Mouse (Mus musculus) T-helper 2 cell (primary cell): ENCODE data around the gene Psmb8.

ENCODE experiments used
- in situ Hi-C: fragments of 300-600 bp; cut with MboI, MseI; formaldehyde crosslinking; loops from one replicate; pipeline ENCODE4 v1.15.1; 2025; ENCODE audit warnings: high pct_unique_total_duplicates

Psmb8 gene

DNA sequence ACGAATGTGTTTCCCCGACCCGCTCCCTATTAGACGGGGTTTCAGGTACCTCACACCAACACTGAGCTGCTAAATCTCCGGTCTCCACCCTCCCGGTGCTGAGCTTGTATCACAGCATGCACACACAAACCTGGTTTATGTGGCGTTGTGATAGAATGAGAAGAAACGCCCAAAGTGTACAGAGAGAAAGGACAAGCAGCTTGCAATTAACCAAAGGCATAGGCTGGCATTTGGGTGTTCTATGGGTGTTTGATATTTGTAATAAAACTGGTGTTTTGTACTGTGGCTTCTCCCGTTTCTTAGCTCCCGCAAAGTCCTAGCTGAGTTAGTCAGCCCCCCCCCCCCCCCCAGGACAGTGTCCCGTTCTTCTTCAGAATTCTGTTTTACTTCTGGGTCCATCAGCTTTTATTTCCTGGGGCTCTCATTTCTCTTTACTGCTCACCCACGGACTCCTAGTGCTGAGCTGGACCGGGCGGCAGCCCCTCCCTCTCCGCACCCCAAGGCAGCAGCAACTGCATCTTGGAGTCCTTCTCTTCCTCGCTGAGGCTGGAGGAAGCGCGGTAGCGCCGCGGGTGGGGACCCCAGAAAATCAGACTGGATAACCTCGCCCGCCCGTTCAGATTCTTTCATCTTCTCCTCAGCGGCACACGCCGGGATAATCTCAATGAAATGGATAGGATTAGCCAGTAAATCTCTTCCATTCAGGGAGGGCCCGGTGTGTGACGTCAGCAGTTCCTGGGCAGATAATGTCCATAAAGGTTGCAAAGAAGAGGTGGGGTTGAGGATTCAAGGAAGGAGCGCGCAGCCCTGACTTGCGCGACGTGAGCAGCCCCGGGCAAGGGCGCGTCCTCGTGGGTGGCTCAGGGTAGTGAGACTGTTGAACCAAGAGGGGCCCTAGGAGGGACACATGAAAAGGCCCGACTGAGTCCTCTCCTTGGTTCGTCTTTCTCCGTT, at the start of gene Psmb8:
Gene Psmb8 (plus strand): TSS at position 781 of the 954 bp plus-strand sequence.
- in situ Hi-C loops = loop anchor here (10.0 kb wide), 2 partner anchors 242 to 512 kb away; partner anchors contain the start of genes B3galt4, Hnrnpm, Rps18 and Vps52

DNA sequence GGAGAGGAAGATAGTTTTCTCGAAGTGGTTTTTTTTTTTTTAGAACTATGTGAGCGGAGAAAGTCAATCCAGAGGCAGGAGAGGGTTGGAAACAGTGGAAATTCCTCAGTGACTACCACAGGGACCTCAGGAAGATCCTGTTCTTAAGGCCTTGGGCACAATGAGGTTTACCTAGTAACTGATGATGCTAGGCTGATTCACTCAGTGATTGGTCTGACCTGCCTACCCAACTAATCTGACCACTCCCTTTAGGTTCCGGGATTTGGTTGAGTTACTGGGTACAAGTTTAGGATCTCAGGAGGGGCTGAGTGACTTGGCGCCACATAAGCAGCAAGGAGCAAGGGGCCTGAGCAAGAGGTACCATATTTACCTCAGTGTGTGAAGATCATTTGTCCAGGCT, 44.6 kb upstream of the Psmb8 start, which contains the start of gene H2-DMb1:
Gene H2-DMb1 (plus strand): TSS at position 150 of the 400 bp plus-strand sequence.
- in situ Hi-C loops = no loop called here

DNA sequence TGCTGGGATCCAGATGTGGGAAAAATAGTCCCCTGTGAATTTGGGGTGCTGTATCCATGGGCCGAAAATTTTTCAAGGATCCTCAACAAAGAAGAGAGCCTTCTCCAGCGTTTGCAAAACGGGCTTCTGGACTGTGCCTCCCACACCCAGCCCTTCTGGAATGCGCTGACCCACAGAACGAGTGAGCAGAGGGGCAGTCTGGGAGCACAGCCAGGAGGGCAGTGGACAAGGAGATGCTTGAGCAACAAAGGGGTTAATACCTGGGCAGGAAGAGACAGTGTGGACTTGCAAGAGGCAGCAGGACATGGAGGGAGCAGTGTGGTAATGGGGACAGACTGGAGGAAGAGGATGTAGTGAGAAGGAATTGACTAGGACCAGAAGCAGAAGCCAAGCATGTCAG, 42.0 kb upstream of the Psmb8 start:
- in situ Hi-C loops = no loop called here

DNA sequence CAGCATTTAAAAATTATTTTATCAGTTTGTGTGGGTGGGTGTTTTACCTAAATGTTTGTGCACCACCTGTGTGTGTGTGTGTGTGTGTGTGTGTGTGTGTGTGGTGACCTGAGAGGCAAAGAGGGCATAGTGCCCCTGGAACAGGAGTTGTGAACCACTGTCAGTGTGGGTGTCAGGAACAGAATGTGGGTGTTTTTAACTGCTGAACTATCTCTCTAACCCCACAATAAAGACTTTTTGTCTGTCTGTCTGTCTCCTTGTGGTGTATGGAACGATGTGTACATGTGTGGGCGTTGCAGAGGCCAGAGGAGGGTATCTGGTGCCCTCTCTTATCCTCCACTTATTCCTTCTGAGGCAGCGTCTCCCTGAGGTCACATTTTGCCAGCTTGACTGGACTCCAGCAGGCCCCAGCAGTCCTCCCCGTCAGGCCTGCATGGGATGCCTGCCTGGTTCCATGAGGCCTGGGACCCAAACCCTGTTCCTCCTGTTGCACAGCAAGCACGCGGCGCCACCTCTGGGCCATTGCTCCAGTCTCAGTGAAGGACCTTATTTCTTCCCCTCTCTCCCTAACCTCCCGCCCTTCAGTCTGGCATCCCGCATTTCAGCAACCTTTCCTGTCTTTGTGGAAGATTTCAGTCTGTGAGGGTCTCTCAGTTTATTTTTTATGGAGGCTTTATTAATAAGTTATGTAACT, 33.2 kb upstream of the Psmb8 start:
- in situ Hi-C loops = loop anchor here (5.0 kb wide), 1 partner anchor 72 kb away; the partner anchor contains the start of gene H2-Oa

DNA sequence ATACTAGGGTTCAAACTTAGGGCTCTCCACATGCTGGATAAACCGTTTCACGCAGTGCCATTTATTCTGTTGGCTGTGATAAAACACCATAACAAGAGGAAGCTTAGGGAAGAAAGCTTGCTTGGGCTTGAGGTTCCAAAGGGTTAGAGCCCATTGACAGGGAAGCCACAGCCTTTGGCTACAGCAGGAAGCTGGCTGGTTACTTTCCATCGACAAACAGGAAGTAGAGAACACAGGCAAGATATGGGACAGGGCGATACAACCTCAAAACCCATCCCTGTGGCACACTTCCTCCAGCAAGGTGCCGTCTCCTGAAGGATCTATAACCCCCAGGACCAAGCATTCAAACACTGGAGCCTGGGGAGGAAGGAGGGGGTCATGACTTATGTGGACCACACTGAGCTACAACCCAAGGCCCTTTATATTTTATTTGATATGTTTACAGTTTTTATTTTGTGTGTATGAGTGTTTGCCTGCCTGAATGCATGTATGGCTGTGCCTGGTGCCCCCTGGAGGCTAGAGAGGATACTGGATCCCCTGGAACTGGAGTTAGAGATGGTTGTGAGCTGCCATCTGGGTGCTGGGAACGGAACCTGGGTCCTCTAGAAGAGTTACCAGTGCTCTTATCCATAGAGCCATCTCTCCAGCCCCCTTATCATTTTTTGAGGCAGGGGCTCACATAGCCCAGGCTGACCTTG, 32.3 kb upstream of the Psmb8 start:
- in situ Hi-C loops = loop anchor here (5.0 kb wide), 1 partner anchor 33 kb away; no protein-coding TSS in a partner anchor

DNA sequence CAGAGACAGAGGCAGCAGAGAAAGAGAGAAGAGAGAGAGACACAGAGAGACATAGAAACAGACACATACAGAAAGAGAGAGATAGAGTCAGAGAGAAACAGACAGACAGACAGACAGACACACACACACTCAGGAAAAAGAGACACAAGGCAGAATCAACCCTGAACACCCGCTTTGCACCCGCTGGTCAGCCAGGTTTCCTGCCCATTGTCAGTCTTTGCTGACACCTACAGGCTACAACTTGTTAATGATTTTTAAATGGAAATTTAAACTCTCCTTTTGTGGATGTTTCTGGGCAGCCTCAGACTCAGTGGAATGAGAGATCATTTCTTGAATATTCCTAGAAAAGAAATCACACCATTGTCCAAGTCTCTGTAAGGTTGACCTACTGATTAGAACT, 28.2 kb upstream of the Psmb8 start:
- in situ Hi-C loops = loop anchor here (5.0 kb wide), 1 partner anchor 37 kb away; no protein-coding TSS in a partner anchor

DNA sequence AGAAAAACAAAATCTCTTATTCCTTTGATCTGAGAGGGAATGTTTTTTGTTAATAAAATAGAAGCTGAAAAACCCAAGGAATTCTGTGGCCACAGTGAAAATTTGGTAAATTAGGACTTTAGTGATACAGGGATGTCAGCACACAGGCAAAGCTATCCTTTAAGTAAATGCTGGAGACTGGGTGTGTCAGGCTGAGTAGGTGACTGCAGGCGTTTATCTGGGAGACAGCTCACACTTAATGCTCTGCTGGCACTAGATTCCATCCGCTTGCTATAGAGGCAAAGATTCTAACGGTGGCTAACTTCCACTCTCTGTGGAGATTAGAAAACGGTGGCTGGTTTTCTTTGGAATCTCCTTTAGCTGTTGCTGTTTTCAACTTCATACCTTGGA, 27.0 kb upstream of the Psmb8 start:
- in situ Hi-C loops = loop anchor here (5.0 kb wide), 1 partner anchor 47 kb away; no protein-coding TSS in a partner anchor

DNA sequence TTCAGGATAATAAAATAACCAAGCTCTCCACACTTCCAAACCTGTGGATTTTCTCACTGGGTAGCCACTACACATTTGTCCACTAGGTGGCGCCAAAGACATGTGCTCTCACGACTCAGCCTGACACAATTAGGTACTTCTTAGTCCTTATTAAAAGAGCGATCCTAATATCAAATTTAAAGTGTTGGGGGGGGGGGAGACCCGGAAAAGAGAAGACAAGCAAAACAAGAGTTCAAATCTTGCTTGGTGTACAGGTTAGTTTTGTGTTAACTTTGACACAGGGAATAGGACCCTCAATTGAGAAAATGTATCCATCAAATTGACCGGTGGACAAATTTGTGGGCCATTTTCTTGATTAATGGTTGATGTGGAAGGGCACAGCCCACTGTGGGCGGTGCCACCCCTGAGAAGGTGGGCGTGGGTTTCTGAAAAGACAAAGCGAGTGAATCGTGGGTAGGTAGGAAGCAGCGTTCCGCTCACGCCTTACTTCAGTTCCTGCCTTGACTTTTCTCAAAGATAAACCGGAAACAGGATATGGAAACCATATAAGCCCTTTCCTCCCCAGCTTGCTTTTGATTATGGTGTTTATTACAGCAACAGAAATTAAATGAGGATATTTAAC, 26.5 kb upstream of the Psmb8 start:
- in situ Hi-C loops = loop anchor here (5.0 kb wide), 1 partner anchor 46 kb away; no protein-coding TSS in a partner anchor

DNA sequence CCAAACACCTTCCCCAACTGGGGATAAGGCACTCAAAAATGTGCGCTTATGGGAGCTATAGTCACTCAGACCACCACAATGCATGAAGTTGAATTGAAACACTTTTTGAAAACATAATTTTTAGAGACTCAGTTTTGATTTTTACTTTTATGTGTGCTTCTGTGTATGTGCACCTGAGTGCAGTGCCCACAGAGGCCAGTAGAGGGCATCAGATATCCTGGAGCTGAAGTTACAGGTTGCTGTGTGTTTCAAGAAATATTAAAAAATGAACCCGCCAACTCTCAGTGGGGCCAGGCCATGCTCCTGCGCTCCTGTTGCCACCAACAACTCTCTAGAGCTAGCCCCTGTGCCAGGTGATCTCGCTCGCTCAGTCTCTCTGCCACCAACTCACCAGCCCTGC, 25.0 kb upstream of the Psmb8 start:
- in situ Hi-C loops = loop anchor here (5.0 kb wide), 1 partner anchor 45 kb away; no protein-coding TSS in a partner anchor

DNA sequence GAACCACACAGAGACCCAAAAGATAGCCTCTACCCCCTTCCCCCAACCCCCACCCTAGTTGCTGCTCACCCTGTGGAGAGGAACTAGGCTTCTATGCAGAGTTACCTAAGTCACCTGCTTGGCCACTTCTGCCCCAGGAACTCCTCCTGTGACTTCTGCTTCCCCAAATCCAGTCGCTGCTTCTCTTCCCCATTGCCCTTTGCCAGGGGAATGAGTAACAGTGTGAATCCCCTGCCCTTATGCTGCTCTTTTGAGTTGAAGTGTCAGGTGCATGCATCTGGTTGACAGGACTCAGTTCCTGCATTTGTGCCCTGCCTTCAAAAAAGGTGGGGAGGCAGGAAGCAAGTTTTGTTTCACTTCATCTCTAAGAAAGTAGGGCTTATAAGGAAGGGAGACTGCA, 23.4 kb upstream of the Psmb8 start:
- in situ Hi-C loops = loop anchor here (5.0 kb wide), 1 partner anchor 43 kb away; no protein-coding TSS in a partner anchor

DNA sequence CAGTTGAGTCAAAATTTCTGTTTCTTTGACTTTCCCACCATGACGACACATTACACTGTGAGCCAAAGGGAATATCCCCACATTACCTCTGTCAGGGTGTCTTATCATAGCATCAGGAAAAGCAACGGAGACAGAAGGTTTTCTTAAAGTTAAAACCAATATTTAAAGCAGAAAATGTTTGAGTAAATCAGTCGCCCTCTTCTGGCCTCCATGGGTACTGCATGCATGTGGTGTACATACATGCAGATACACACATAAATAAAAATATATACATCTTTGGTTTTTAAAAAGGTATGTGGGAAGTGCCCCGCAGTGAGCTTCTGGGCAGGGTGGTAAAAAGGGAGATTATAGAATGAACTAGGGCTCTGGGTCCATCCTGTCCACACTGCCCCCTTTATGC, 20.3 kb upstream of the Psmb8 start:
- in situ Hi-C loops = no loop called here

DNA sequence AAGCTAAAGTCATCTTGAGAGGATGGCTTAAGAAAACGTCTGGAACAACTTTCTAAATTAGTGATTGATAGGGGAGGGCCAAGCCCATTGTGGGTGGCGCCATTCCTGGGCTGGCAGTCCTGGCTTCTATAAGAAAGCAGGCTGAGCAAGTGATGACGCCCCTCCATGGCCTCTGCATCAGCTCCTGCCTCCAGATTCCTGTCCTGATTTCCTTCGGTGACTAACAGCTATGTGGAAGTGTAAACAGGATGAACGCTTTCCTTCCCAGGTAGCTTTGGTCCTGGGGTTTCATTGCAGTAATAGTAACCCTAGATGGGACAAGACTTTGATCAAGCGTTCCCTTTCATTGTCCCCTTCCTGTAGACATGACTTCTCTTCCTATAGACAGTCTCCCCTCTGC, 18.5 kb upstream of the Psmb8 start:
- in situ Hi-C loops = no loop called here

DNA sequence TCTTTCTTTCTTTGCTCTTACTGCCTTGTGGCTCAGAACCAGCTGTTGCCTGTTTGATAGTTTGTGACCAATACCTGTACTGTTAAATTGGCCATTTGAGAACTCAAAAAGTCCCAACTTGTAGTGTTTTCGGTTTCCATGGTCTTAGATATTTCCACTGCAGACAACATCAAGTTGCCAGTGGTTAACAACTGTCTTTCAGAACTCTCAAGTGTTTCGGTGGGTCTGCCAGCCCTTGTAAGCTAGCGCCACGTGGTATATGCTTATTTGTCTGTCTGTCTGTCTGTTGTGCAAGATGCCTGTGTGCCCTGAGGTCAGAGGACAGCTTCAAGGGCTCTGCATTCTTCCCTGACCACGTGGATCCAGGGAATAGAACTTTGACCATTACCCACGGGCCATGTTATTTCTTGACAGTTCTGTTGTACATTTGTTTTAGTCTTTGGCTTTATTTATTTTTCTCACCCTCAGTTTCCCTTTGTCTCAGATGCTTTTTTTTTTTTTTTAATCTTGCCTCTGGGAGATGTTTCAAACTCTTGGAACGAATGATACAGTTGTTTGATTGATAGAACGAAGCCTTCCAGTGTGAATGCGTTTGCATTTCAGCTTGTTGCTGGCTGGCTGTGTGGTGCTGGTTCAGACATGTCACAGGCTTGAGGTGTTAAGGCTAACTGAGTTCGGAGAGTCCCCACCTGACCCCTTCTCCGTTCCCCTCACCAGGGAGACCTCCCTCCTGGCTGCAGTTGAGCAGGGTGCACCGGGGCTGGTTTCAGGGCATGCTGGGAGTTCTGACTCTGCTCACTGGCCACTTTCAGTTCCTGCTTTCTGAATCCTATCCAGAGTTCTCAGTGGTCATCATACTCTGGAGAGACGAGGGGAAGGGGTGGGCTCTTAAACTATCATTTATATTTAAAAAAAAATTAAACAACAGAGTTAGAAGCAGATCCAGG, 17.3 kb upstream of the Psmb8 start:
- in situ Hi-C loops = no loop called here

DNA sequence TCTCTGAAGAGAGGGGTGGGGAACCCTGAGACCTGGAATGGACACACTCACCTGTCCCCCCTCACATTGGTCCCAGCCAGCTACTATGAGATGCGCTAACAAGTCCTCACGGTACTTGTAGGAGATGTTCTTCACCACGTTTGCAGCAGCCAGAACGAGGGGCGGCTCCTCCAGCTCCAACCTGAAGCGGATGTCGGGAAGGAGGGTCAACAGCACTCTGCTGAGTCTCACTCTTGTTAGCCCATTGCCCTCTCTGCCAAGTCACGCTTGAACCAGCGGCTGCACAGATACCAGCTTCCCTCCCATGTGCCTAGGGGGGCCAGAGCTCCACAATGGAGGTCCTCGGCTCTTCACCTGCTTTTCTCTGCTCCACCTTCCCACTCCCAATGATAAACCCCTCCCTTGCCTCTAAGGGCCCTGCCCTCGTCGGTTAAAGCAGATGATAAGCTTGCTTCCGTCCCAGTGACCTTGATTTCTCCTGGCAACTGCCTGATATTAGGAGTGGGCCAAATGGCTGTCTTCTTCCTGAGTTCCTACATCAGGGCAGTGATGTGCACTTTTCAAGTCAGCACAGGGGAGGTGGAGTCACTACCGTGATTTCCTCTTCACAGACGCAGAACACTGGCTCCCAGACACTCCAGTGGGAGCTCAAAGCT, 13.8 kb upstream of the Psmb8 start:
- in situ Hi-C loops = no loop called here

DNA sequence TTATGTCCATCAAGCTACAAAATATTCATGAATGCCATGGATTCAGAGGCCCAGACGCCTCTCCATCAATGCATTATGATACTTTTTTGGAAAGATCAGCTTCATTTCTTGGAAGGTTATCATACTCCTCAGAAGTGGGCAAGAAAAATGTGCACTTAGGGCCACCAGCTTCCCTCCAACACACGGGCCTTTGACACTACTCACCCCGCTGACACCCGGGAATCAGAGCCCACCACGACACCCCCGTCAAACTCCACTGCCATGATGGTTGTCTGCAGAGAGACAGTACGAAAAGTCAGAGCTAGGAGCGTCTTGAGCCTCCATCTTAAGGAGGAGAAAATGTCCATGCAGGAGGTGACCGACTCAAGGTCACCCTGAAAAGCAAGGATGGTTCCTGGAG, 12.0 kb upstream of the Psmb8 start:
- in situ Hi-C loops = no loop called here

DNA sequence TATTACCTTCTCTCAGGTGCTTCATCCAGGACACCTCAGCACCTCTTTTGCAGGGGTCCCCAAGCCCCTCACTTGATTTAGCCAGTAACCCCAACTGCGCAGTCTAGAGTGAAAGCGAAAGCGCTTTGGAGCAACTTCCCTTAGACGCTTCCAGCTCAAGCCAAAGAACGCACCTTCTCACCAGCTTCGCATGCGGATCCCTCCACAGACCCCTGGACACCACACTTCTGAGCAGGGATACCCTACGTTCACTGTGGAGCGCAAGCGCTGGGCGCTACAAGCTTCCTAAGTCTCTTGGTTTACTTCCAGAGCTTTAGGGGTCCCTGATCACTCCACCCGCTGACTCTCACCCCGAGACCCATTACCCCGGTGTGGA, 10.6 kb upstream of the Psmb8 start:
- in situ Hi-C loops = no loop called here

DNA sequence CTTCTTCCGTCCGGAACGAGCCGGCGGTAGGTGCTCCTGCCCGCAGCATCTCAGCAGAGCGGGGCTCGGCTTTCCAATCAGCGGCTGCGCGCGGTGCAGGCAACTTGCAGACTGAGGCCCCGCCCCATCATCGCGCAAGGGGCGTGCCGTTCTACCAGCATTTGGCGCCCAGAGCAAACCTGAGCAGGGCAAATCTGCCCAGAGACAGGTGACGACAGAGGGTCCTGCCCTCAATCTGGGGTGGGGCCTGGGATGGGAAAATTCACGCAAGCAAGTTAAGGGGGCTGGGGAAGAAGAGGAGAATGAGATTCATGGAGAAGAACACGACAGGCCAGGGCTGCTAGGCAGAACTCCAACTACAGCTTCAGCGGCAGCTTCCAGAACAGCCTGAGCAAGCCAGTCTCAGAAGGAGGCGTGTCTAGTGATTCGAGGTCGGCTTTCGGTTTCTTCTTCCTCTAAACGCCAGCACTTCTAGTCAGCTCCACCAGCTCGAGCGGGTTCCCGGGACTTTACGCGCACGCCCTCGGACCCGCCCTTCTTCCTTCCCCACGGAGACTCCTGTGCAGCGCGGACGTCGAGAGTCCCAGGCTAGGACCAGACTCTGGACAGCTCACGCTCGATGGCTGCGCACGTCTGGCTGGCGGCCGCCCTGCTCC, 10.1 kb upstream of the Psmb8 start, which contains the start of the genes Tap1 and Psmb9:
Gene Tap1 (plus strand): TSS at position 293 of the 656 bp plus-strand sequence.
Gene Psmb9 (minus strand): TSS at position 504 of the 656 bp plus-strand sequence.
- in situ Hi-C loops = no loop called here

DNA sequence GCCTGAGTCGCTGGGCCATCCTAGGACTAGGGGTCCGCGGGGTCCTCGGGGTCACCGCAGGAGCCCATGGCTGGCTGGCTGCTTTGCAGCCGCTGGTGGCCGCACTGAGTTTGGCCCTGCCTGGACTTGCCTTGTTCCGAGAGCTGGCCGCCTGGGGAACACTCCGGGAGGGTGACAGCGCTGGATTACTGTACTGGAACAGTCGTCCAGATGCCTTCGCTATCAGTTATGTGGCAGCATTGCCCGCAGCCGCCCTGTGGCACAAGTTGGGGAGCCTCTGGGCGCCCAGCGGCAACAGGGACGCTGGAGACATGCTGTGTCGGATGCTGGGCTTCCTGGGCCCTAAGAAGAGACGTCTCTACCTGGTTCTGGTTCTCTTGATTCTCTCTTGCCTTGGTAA, 9.5 kb upstream of the Psmb8 start:
- in situ Hi-C loops = no loop called here

DNA sequence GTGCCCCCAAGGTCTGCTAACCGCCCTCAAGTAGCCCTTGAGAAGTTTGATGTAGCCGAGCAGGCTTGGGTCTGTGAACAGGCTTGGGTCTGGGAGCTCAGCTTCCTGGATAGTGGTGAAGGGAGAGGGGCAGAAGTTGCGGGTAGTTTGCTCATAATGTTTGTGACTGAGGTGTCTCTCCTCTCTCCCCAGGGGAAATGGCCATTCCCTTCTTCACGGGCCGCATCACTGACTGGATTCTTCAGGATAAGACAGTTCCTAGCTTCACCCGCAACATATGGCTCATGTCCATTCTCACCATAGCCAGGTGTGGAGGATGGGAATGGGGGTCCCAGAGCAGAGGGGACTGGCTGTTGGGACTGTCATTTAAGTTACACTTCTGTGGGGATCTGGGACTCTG, 8.5 kb upstream of the Psmb8 start:
- in situ Hi-C loops = no loop called here
